Comparison of ENCODE assay signal across 9 mouse cellular contexts in the genomic region with DNA sequence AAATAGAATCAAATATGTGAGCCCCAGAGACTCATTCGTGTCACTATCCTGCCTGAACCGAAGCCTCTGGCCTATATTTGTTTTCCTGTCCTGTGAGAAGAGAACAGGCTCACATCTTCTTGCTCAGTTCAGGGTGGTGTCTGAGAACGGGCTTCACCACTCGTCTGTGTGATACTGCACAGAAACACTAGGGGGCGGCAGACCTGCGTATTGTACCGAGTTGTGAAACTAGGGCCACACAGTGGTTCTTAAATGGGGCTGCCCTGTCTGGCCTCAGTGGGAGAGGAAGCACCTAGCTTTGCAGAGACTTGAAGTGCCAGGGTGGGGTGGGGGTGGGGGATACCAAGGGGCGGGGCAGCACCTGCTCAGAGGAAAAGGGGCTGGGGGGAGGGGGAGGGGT. TPM values are rescaled to one million over a fixed set of nuclear protein-coding genes. Genes with fewer than 3 reads are reported as not detected.
DNase-seq lines count a peak whose midpoint lies in the region; ATAC-seq lines count a peak whose summit lies in the region.
"Had no signal": no experiment of that assay in that cellular context is flagged by ENCODE, and none has a peak within 500 bp of the region (broad histone marks: within the 10 kb centered on the region; RNA-seq: fewer than 3 reads in every experiment).

No protein-coding gene starts in this region.

- no peak overlapping the region for H3K4me2 ChIP-seq in embryonic facial prominence, embryonic 13.5 days
- H3K4me2 ChIP-seq in kidney, embryonic 15.5 days: no peak overlapping the region
- H3K4me2 ChIP-seq in stomach, embryonic 15.5 days: no peak overlapping the region
- H3K4me2 ChIP-seq: embryonic facial prominence, embryonic 15.5 days had no signal

- no peaks in the 10 kb centered on the region for H3K9me3 ChIP-seq in embryonic facial prominence, embryonic 13.5 days
- no peaks in the 10 kb centered on the region for H3K9me3 ChIP-seq in kidney, embryonic 15.5 days (replicated peaks)
- no peaks in the 10 kb centered on the region for H3K9me3 ChIP-seq in stomach, embryonic 15.5 days
- H3K9me3 ChIP-seq: embryonic facial prominence, embryonic 15.5 days had no signal

- peak; percentile 86 to 88 for DNase-seq in B cell, adult 2 months
- peak; percentile 80 for DNase-seq in adrenal gland, postnatal 25 days
- DNase-seq in heart, adult 9 months (ENCODE audit: low spot score in 2 of 2): peak; percentile 69 to 84
- DNase-seq in liver: peak; percentile 83
- DNase-seq in natural killer cell, adult 2 months (ENCODE audit: low spot score in 2 of 2): peak; percentile 61 to 79

- no peak overlapping the region for H3K9ac ChIP-seq in embryonic facial prominence, embryonic 13.5 days
- no peak overlapping the region for H3K9ac ChIP-seq in kidney, embryonic 15.5 days
- H3K9ac ChIP-seq in stomach, embryonic 15.5 days: no peak overlapping the region
- H3K9ac ChIP-seq: embryonic facial prominence, embryonic 15.5 days had no signal

- ATAC-seq in embryonic facial prominence, embryonic 13.5 days (ENCODE audit: insufficient number of reproducible peaks, insufficient read depth, low FRiP score, low TSS enrichment, low read depth): 0 out of 2 replicates have a peak, but pooled peaks have one; percentile 48
- peak; percentile 33; the same call in 1 of the 2 replicates for ATAC-seq in kidney, embryonic 15.5 days (replicated peaks; ENCODE audit: low FRiP score)
- peak; percentile 58 for ATAC-seq in stomach, embryonic 15.5 days (ENCODE audit: insufficient read depth, low FRiP score, low read depth)

- 7% methylated on average over 7 of the region's 8 CpGs for WGBS in embryonic facial prominence, embryonic 13.5 days
- 5% methylated on average over 7 of the region's 8 CpGs for WGBS in kidney, embryonic 15.5 days
- WGBS in stomach, embryonic 15.5 days: 5% methylated on average over 7 of the region's 8 CpGs

- H3K27me3 ChIP-seq in embryonic facial prominence, embryonic 13.5 days: no peaks in the 10 kb centered on the region
- H3K27me3 ChIP-seq in kidney, embryonic 15.5 days: no peaks in the 10 kb centered on the region
- no peaks in the 10 kb centered on the region for H3K27me3 ChIP-seq in stomach, embryonic 15.5 days (replicated peaks)
- H3K27me3 ChIP-seq: embryonic facial prominence, embryonic 15.5 days had no signal

- no peaks in the 10 kb centered on the region for H3K36me3 ChIP-seq in embryonic facial prominence, embryonic 13.5 days
- no peaks in the 10 kb centered on the region for H3K36me3 ChIP-seq in kidney, embryonic 15.5 days
- H3K36me3 ChIP-seq in stomach, embryonic 15.5 days: no peaks in the 10 kb centered on the region
- H3K36me3 ChIP-seq: embryonic facial prominence, embryonic 15.5 days had no signal

- peaks cover 13% of the 10 kb centered on the region for H3K4me1 ChIP-seq in embryonic facial prominence, embryonic 13.5 days
- H3K4me1 ChIP-seq in kidney, embryonic 15.5 days: 0 out of 2 replicates have a peak, but pooled peaks cover 2% of the 10 kb centered on the region
- H3K4me1 ChIP-seq in stomach, embryonic 15.5 days: no peaks in the 10 kb centered on the region

- H3K27ac ChIP-seq in embryonic facial prominence, embryonic 13.5 days: no peak overlapping the region
- no peak overlapping the region for H3K27ac ChIP-seq in kidney, embryonic 15.5 days
- H3K27ac ChIP-seq in stomach, embryonic 15.5 days: no peak overlapping the region
- H3K27ac ChIP-seq: embryonic facial prominence, embryonic 15.5 days had no signal

- no peak overlapping the region for H3K4me3 ChIP-seq in embryonic facial prominence, embryonic 13.5 days
- no peak overlapping the region for H3K4me3 ChIP-seq in kidney, embryonic 15.5 days (replicated peaks)
- no peak overlapping the region for H3K4me3 ChIP-seq in stomach, embryonic 15.5 days (replicated peaks)
- H3K4me3 ChIP-seq: embryonic facial prominence, embryonic 15.5 days had no signal

RNA-seq across cellular contexts. Expression of a gene that starts 42.5 kb away (rescaled TPM):
- total RNA-seq in adrenal gland, postnatal 25 days (2021): not detected in 2 replicates
- polyA plus RNA-seq in embryonic facial prominence, embryonic 13.5 days (2015; fragmentation: Nextera tagmentation; extraction: Ambion mirVana): 1.3 TPM in 2 replicates
- 0.50 and 0.74 TPM in 2 replicates for polyA plus RNA-seq in kidney, embryonic 15.5 days (2015; fragmentation: Nextera tagmentation; extraction: Ambion mirVana)
- polyA plus RNA-seq in stomach, embryonic 15.5 days (2015; fragmentation: Nextera tagmentation; extraction: Ambion mirVana): 1.8 and 5.1 TPM in 2 replicates
